Mouse (Mus musculus) left cerebral cortex, postnatal 10 days (tissue): ENCODE results near the gene Hsd17b13. TPM values are rescaled to one million over a fixed set of nuclear protein-coding genes. Genes with fewer than 3 reads are reported as not detected.

ENCODE experiments used
- DNase-seq, 2 experiments: peaks; one replicate each; pipeline ENCODE4 v3.0.0; 2021 to 2022; ENCODE audit warnings: low spot score in 2 of 2, mixed read lengths in 1 of 2; ENCODE audit errors: extremely low spot score in 1 of 2
- intact Hi-C: fragments of 180-260 bp; cut with DNase I; formaldehyde crosslinking; loops from one replicate; pipeline ENCODE4 v1.15.1; 2025
- total RNA-seq, 2 experiments: library from RNA; stranded (reverse); gene quantifications; 2 replicates each; pipeline ENCODE4 v1.2.3; 2021

Gene Hsd17b13
- total RNA-seq, 2 experiments from 2014 or later: 1.3 to 1.9 TPM

- intact Hi-C loops: no loop called here
- no peak for DNase-seq
Measured at GRCm38 (mm10) chr5:103909466-103909865, 67.7 kb downstream of the Hsd17b13 start.

- DNase-seq: no peak
- intact Hi-C loops: no loop called here
Measured at GRCm38 (mm10) chr5:103908851-103909250, 68.4 kb downstream of the Hsd17b13 start.

GRCm38 (mm10) chr5:103907844-103908243, 69.4 kb downstream of the Hsd17b13 start:
- intact Hi-C loops: no loop called here
- no peak for DNase-seq

GRCm38 (mm10) chr5:103906173-103906572, 71.0 kb downstream of the Hsd17b13 start:
- intact Hi-C loops: no loop called here
- DNase-seq: no peak

Other genes with a start within 250 kb of the Hsd17b13 start
- gene Klhl8, start 66.2 kb downstream of the Hsd17b13 start, total RNA-seq: 10 to 100 TPM; 37.8 to 40.5 TPM
- 10 to 100 TPM; 27.6 to 29.4 TPM for gene Hsd17b11, start 44.5 kb upstream of the Hsd17b13 start, total RNA-seq
- 10 to 100 TPM; 50.9 to 55.9 TPM for gene Nudt9, start 68.9 kb upstream of the Hsd17b13 start, total RNA-seq
- gene Gm17660, start 100.2 kb upstream of the Hsd17b13 start, total RNA-seq: not detected
- gene Sparcl1, start 136.3 kb upstream of the Hsd17b13 start, total RNA-seq: 1,000 to 10,000 TPM; 1,043 to 1,055 TPM
- gene Dspp, start 193.3 kb upstream of the Hsd17b13 start, total RNA-seq: under 1 TPM in 1 of 2 experiments, not detected in 1; 0.08 TPM
- under 1 TPM; 0.73 to 0.79 TPM for gene Dmp1, start 225.2 kb upstream of the Hsd17b13 start, total RNA-seq